Mouse (Mus musculus): Measurements from ENCODE around the gene Gm45808.
"Not testable (repeated sequence)": the region's sequence is repeated elsewhere in the genome, so short reads cannot be mapped to it uniquely, and the experiment has no call there.

DNA sequence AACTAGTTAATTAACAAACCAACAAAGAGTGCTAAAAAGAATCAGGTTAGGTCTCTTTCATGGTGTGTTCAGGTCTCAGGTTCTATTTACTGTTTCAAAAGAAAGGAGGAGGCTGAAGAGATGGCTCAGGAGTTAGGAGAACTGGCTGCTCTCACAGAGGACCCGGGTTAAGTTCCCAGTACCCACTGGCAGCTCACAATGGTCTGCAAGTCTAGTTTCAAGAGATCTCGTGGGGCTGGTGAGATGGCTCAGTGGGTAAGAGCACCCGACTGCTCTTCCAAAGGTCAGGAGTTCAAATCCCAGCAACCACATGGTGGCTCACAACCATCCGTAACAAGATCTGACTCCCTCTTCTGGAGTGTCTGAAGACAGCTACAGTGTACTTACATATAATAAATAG is 6.3 kb downstream of the Gm45808 start:
- not testable (repeated sequence) for TF ChIP-seq CTCF, EP300 (IDR thresholded peaks at IDR 0.05)
